Mouse (Mus musculus): ENCODE measurements at regions not wholly inside any gene's neighbourhood (a gene's known extent, or its start where the extent isn't known, plus 50 kb on each side); places are given as distances from the start of the nearest gene placed in this dataset.
"Not testable (repeated sequence)": the region's sequence is repeated elsewhere in the genome, so short reads cannot be mapped to it uniquely, and the experiment has no call there.

GRCm38 (mm10) chr17:63704991-63705390 lies 157.9 kb upstream of the Fer start:
- no peak for DNase-seq (ENCODE audit: low read depth)

GRCm38 (mm10) chr17:63712937-63713336 lies 149.9 kb upstream of the Fer start:
- no peak for DNase-seq (ENCODE audit: low read depth)

GRCm38 (mm10) chr17:63715687-63716086 lies 147.2 kb upstream of the Fer start:
- no peak for DNase-seq (ENCODE audit: low read depth)

- DNase-seq (ENCODE audit: low read depth): no peak
Observed at GRCm38 (mm10) chr17:63716161-63716560, 146.7 kb upstream of the Fer start.

- DNase-seq (ENCODE audit: low read depth): no peak
Observed at GRCm38 (mm10) chr17:63717051-63717578, 145.7 kb upstream of the Fer start.

GRCm38 (mm10) chr17:63718972-63719715 lies 143.7 kb upstream of the Fer start:
- DNase-seq (ENCODE audit: low read depth): no peak

- no peak for DNase-seq (ENCODE audit: low read depth)
Observed at GRCm38 (mm10) chr17:63719771-63720170, 143.1 kb upstream of the Fer start.

GRCm38 (mm10) chr17:63720883-63721282 lies 142.0 kb upstream of the Fer start:
- DNase-seq (ENCODE audit: low read depth): no peak

GRCm38 (mm10) chr17:63722434-63723004 lies 140.3 kb upstream of the Fer start:
- DNase-seq (ENCODE audit: low read depth): no peak

- DNase-seq (ENCODE audit: low read depth): no peak
Observed at GRCm38 (mm10) chr17:63738206-63738605, 124.7 kb upstream of the Fer start.

- DNase-seq (ENCODE audit: low read depth): no peak
Observed at GRCm38 (mm10) chr17:63739710-63740109, 123.2 kb upstream of the Fer start.

- not testable (repeated sequence) for DNase-seq (ENCODE audit: low read depth)
Observed at GRCm38 (mm10) chr17:63749257-63749656, 113.6 kb upstream of the Fer start.

GRCm38 (mm10) chr17:63754399-63754798 lies 108.5 kb upstream of the Fer start:
- DNase-seq (ENCODE audit: low read depth): no peak

GRCm38 (mm10) chr17:63757896-63758695 lies 104.8 kb upstream of the Fer start:
- DNase-seq (ENCODE audit: low read depth): no peak

GRCm38 (mm10) chr17:63758817-63759404 lies 104.0 kb upstream of the Fer start:
- no peak for DNase-seq (ENCODE audit: low read depth)

GRCm38 (mm10) chr17:63761058-63761457 lies 101.8 kb upstream of the Fer start:
- DNase-seq (ENCODE audit: low read depth): no peak

- no peak for DNase-seq (ENCODE audit: low read depth)
Observed at GRCm38 (mm10) chr17:63771111-63771510, 91.8 kb upstream of the Fer start.

GRCm38 (mm10) chr17:63784381-63785116 lies 78.3 kb upstream of the Fer start:
- DNase-seq (ENCODE audit: low read depth): no peak

- no peak for DNase-seq (ENCODE audit: low read depth)
Observed at GRCm38 (mm10) chr17:63786444-63786843, 76.4 kb upstream of the Fer start.

GRCm38 (mm10) chr17:63794352-63794751 lies 68.5 kb upstream of the Fer start:
- no peak for DNase-seq (ENCODE audit: low read depth)

GRCm38 (mm10) chr17:63798381-63798780 lies 64.5 kb upstream of the Fer start:
- no peak for DNase-seq (ENCODE audit: low read depth)

Measured in induced T-regulatory cell, adult 2 months (primary cell).